Mouse (Mus musculus) liver, postnatal 0 days (tissue): ENCODE measurements around the gene Map3k9.

Experiments
- CTCF ChIP-seq: sonication (generic); IDR thresholded peaks from 2 replicates; pipeline ENCODE4 v1.5.1; 2016; ENCODE audit warnings: antibody characterized with exemption, low read depth
- EP300 ChIP-seq: IDR thresholded peaks from 2 replicates; pipeline ENCODE4 v1.6.1; 2016; ENCODE audit warnings: antibody characterized with exemption, low read depth, mild to moderate bottlenecking

GRCm38 (mm10) chr12:81807953-81808352, 27.0 kb upstream of the Map3k9 start:
- TF ChIP-seq CTCF (no peak), EP300 (peak; percentile 14; the same call in 1 of the 2 replicates)
